Mouse (Mus musculus): Measurements from ENCODE around the gene Gpc5. TPM values are rescaled to one million over a fixed set of nuclear protein-coding genes. Genes with fewer than 3 reads are reported as not detected.

Gpc5 gene
- polyA plus RNA-seq, 1 experiment: 3.2 TPM

DNA sequence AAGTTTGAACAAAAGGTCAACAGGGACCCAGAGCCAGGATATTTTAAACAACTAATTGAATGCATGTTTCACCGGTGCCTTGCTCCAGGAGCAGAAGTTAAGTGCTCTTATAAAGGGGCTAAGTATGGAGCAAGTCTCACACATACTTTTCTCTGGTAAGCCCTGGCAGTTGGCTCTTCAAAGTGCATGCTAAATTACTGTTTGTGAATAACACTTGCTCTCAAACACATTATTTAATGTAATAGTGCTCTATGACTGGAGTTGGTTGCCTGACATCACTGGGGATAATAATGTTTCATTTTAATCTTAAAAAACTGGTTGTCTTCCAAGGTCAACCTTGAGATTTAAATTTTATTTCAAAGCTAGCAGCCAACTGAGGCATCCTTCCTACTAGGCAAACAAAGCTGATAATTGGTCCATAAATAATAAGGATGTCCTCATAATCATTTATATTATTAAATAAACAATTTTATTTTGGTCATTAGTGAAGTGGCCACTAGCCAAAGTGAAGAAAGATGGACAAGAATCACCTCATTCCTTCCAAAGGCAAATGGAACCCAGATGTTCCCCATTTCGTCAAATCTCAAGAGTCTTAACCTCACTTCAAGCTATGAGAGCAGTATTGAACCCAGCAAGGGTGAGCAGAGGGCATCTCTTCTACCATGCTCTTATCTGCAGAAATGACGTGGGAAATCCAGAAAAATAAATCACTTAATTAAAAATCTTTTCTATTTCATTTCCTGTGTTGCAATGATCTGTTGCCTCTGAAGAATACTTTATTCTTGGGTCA is 488.6 kb downstream of the Gpc5 start:
- DNase-seq (ENCODE audit: low read depth): no peak
- no peak for TF ChIP-seq CTCF (IDR thresholded peaks at IDR 0.05; ENCODE audit: borderline replicate concordance, extremely low read depth, insufficient read depth, insufficient read length)
- no peak for TF ChIP-seq POLR2A (IDR thresholded peaks at IDR 0.05; ENCODE audit: borderline replicate concordance, extremely low read depth, insufficient read depth, insufficient read length, poor library complexity, severe bottlenecking)

DNA sequence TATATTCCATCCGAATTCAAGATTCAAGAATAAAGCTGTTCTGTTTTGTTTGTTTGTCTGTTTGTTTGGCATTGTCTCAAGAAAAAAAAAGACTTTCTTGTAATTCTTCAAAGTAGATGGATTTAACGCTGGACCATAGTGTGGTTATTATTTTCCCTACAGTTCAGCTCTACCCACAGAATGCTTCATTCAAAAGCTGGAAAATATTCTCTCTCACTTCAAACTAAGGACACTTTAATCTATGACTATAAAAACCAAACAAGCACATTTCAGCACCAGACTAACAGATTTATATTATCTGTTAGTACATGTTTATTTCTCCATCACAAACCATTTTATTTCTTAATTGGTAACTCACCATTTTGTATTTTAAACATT is 489.2 kb downstream of the Gpc5 start:
- no peak for DNase-seq (ENCODE audit: low read depth)
- TF ChIP-seq CTCF (IDR thresholded peaks at IDR 0.05; ENCODE audit: borderline replicate concordance, extremely low read depth, insufficient read depth, insufficient read length): no peak
- TF ChIP-seq POLR2A (IDR thresholded peaks at IDR 0.05; ENCODE audit: borderline replicate concordance, extremely low read depth, insufficient read depth, insufficient read length, poor library complexity, severe bottlenecking): no peak

- DNase-seq (ENCODE audit: low read depth): peak; percentile 77
- TF ChIP-seq CTCF (IDR thresholded peaks at IDR 0.05; ENCODE audit: borderline replicate concordance, extremely low read depth, insufficient read depth, insufficient read length): peak; percentile 54; the same call in 1 of the 2 replicates
- no peak for TF ChIP-seq POLR2A (IDR thresholded peaks at IDR 0.05; ENCODE audit: borderline replicate concordance, extremely low read depth, insufficient read depth, insufficient read length, poor library complexity, severe bottlenecking)
Measured at GRCm38 (mm10) chr14:115600259-115601029, 508.4 kb downstream of the Gpc5 start.

DNA sequence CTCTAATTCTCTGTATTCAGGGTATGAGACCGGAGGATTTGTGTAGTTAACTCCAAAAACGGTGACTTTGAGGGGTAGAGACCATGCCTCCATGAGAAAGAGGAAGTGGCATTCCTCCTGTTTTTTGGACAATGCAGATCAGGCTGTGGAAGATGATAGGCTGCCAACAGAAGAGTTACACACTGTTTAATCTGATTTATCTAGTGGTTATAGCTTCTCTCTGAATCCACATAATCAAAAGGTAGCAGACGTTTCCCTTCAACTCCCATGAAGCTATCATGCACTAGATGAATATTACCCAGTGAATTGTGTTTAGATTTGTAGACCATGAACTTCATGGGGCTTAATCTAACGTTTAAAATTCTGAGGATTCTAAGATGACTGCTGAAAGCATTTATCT is 522.1 kb downstream of the Gpc5 start:
- no peak for DNase-seq (ENCODE audit: low read depth)

GRCm38 (mm10) chr14:115616305-115616704 is 524.3 kb downstream of the Gpc5 start:
- TF ChIP-seq POLR2A (IDR thresholded peaks at IDR 0.05; ENCODE audit: borderline replicate concordance, extremely low read depth, insufficient read depth, insufficient read length, poor library complexity, severe bottlenecking) (no peak), CTCF (IDR thresholded peaks at IDR 0.05; ENCODE audit: borderline replicate concordance, extremely low read depth, insufficient read depth, insufficient read length) (no peak)
- DNase-seq (ENCODE audit: low read depth): peak; percentile 44

More for the DNA sequence above, 522.1 kb downstream of the Gpc5 start:
- TF ChIP-seq CTCF (IDR thresholded peaks at IDR 0.05; ENCODE audit: borderline replicate concordance, extremely low read depth, insufficient read depth, insufficient read length) (no peak), POLR2A (IDR thresholded peaks at IDR 0.05; ENCODE audit: borderline replicate concordance, extremely low read depth, insufficient read depth, insufficient read length, poor library complexity, severe bottlenecking) (no peak)

DNA sequence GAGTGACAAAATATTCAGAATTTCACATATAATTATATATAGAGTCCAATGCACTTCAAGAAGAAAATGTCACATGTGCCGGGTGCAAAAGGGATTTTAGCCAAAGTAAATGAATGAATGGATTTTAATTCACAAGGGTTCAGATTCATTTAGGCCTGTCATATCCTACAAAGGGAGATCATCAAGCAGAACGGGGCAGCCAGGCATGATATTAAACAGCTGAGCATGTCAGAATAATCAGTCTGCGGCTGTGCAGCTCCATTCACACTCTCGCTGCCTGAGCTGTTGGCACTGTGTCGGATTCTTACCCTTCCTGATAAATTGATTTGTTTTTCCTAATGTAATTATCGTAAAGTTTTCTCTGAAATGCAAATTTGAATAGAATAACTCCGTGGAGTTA is 524.8 kb downstream of the Gpc5 start:
- peak; percentile 87 for DNase-seq (ENCODE audit: low read depth)
- TF ChIP-seq CTCF (IDR thresholded peaks at IDR 0.05; ENCODE audit: borderline replicate concordance, extremely low read depth, insufficient read depth, insufficient read length) (no peak), POLR2A (IDR thresholded peaks at IDR 0.05; ENCODE audit: borderline replicate concordance, extremely low read depth, insufficient read depth, insufficient read length, poor library complexity, severe bottlenecking) (no peak)

GRCm38 (mm10) chr14:115620473-115620872 is 528.5 kb downstream of the Gpc5 start:
- peak; percentile 63 for DNase-seq (ENCODE audit: low read depth)
- TF ChIP-seq POLR2A (IDR thresholded peaks at IDR 0.05; ENCODE audit: borderline replicate concordance, extremely low read depth, insufficient read depth, insufficient read length, poor library complexity, severe bottlenecking) (no peak), CTCF (IDR thresholded peaks at IDR 0.05; ENCODE audit: borderline replicate concordance, extremely low read depth, insufficient read depth, insufficient read length) (no peak)

- DNase-seq (ENCODE audit: low read depth): no peak
- TF ChIP-seq POLR2A (IDR thresholded peaks at IDR 0.05; ENCODE audit: borderline replicate concordance, extremely low read depth, insufficient read depth, insufficient read length, poor library complexity, severe bottlenecking) (no peak), CTCF (IDR thresholded peaks at IDR 0.05; ENCODE audit: borderline replicate concordance, extremely low read depth, insufficient read depth, insufficient read length) (no peak)
Measured at GRCm38 (mm10) chr14:115631160-115631898, 539.3 kb downstream of the Gpc5 start.

DNA sequence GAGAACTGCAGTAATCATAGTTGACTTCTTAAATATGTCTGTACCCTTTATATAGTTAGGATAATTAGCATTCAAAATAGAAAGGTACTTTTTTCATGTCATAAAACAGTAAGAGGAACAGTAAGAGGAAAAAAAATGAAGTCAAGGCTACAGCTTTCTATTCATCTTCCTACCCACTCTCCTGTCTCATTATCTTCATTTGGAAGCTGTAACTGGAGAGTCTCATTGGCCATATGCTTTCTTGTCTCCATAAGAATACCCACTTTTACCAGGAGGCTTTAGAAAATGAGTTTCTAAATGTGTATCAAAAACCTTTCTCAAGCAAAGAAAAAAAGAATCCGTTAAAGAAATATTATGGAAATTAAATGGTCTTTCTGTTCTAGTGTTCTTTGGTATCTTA is 541.3 kb downstream of the Gpc5 start:
- DNase-seq (ENCODE audit: low read depth): no peak
- no peak for TF ChIP-seq POLR2A (IDR thresholded peaks at IDR 0.05; ENCODE audit: borderline replicate concordance, extremely low read depth, insufficient read depth, insufficient read length, poor library complexity, severe bottlenecking)
- no peak for TF ChIP-seq CTCF (IDR thresholded peaks at IDR 0.05; ENCODE audit: borderline replicate concordance, extremely low read depth, insufficient read depth, insufficient read length)

DNA sequence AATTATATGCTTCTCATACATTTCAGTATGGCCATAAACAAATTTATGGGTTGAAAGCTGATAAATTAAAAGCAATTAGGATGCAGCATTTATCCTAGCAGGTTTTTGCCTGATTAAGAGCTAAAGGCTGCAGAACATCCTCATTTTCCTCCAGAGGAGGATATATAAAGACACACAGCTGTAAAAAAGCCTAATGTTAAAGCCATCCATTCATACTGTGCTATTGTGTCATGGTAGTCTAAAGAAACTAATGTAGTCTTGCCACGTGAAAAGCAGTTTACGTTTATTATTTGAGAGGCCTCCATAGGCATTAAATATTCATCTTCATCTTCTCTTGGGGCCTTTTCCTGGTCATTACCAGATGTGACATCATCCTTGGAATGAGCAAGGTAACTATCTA is 587.9 kb downstream of the Gpc5 start:
- no peak for DNase-seq (ENCODE audit: low read depth)
- TF ChIP-seq POLR2A (IDR thresholded peaks at IDR 0.05; ENCODE audit: borderline replicate concordance, extremely low read depth, insufficient read depth, insufficient read length, poor library complexity, severe bottlenecking) (no peak), CTCF (IDR thresholded peaks at IDR 0.05; ENCODE audit: borderline replicate concordance, extremely low read depth, insufficient read depth, insufficient read length) (no peak)

DNA sequence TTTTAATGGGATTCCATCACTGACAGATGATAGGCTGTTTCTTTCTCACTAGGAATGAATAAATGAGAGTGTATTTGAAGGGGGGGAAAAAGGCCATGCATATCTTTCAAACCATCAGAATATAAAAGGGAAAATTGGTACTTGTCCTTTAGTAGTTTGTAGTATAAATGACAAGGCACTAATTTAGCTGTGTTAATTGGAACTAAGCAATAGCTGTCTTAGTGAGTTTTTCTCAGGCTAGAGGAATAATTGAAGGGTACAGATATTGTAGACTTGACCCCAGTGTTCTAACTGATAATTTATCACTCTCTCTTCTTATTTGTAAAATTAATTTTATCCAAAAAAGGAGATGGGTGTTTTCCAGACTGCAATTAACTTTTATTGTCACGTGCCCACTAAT is 654.0 kb downstream of the Gpc5 start:
- peak; percentile 67 for DNase-seq (ENCODE audit: low read depth)
- TF ChIP-seq CTCF (IDR thresholded peaks at IDR 0.05; ENCODE audit: borderline replicate concordance, extremely low read depth, insufficient read depth, insufficient read length) (no peak), POLR2A (IDR thresholded peaks at IDR 0.05; ENCODE audit: borderline replicate concordance, extremely low read depth, insufficient read depth, insufficient read length, poor library complexity, severe bottlenecking) (no peak)

Data from brain, embryonic 14.5 days (tissue).